Mouse (Mus musculus): ENCODE data around the gene Hoxd9.

DNA sequence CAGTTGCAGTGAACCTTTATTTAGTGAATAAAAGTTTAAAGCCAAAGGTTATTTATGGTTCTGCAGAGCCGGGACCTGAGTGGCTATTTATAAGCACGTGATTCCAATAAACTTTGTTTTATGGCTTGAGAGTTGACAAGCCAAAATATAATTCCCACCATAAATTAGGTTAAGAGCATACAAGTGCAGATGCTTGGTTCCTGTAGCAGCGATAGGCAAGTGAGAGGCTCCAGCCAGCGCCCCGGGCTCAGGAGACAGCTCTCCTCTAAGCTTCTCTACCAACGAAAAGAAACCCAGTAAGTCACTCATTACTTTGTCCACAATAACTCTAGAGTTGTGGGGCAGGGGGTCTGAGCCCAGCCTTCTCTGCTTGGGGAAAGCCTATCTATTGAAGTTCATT lies 24.4 kb downstream of the Hoxd9 start:
- TF ChIP-seq MAX (IDR thresholded peaks at IDR 0.05; ENCODE audit: low read length) (no peak), TAL1 (IDR thresholded peaks at IDR 0.05; ENCODE audit: low read length) (no peak), TBP (IDR thresholded peaks at IDR 0.05; ENCODE audit: low read depth, low read length) (no peak), BHLHE40 (IDR thresholded peaks at IDR 0.05; ENCODE audit: borderline replicate concordance, low read depth, low read length) (no peak)
